Mouse (Mus musculus): ENCODE measurements around the gene Zfp428. TPM values are rescaled to one million over a fixed set of nuclear protein-coding genes. Genes with fewer than 3 reads are reported as not detected.

The Zfp428 gene
- polyA plus RNA-seq, 1 experiment from 2014 or later: 64.2 TPM

DNA sequence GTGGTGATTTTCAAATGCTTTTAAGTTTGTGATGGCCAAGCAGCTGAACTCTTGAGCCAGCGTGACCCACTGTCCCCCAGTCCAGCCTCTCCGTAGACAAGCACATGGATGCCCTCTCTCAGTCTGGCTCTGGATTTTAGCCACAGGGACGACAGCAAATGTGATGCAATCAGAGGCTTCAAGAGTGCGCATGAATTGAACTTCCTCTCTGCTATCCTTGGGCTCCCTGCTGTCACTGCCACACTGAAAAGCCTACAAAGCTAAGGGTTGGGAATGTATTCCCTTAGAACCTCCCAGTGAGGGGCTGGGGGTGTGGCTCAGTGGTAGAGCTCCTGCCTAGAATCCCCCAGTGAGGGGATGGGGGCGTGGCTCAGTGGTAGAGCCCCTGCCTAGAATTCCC, 31.9 kb downstream of the Zfp428 start:
- H3K9ac ChIP-seq: no peak overlapping the region
- H3K4me3 ChIP-seq: no peak overlapping the region
- H3K27ac ChIP-seq: no peak overlapping the region
- peaks cover 34% of the 10 kb centered on the region for H3K36me3 ChIP-seq
- no peak for ATAC-seq (ENCODE audit: low FRiP score, low read depth)
- no peak overlapping the region for H3K4me2 ChIP-seq (replicated peaks)
- WGBS: 81% methylated on average over 5 of the region's 5 CpGs
- peaks cover 7% of the 10 kb centered on the region for H3K27me3 ChIP-seq
- peaks cover 14% of the 10 kb centered on the region for H3K4me1 ChIP-seq
- 0 out of 2 replicates have a peak, but pooled peaks cover 3% of the 10 kb centered on the region for H3K9me3 ChIP-seq

DNA sequence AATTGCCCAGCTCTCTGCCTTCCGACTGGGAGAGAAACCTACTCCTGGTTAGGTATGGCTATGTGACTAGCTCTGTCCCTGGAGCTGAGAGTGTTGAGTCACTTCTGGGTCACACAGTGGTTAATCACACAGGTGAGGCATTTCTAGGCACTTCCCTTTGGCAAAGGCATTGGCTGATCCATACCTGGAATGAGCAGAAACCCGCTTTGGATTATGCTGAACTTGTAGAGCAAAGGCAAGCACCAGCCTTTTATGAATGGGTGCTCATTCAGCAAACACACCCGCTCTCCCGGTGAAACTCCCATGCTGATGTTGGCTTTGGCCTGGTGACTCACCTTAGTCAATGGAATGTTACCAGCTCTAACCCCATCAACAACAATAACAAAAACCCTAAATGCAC, 32.9 kb downstream of the Zfp428 start:
- 94% methylated on average over 4 of the region's 4 CpGs for WGBS
- H3K4me1 ChIP-seq: 0 out of 2 replicates have a peak, but pooled peaks cover 5% of the 10 kb centered on the region
- peaks cover 24% of the 10 kb centered on the region for H3K36me3 ChIP-seq
- no peak for ATAC-seq (ENCODE audit: low FRiP score, low read depth)
- no peak overlapping the region for H3K9ac ChIP-seq
- no peaks in the 10 kb centered on the region for H3K27me3 ChIP-seq
- H3K4me3 ChIP-seq: no peak overlapping the region
- H3K4me2 ChIP-seq (replicated peaks): no peak overlapping the region
- no peak overlapping the region for H3K27ac ChIP-seq
- 0 out of 2 replicates have a peak, but pooled peaks cover 3% of the 10 kb centered on the region for H3K9me3 ChIP-seq

DNA sequence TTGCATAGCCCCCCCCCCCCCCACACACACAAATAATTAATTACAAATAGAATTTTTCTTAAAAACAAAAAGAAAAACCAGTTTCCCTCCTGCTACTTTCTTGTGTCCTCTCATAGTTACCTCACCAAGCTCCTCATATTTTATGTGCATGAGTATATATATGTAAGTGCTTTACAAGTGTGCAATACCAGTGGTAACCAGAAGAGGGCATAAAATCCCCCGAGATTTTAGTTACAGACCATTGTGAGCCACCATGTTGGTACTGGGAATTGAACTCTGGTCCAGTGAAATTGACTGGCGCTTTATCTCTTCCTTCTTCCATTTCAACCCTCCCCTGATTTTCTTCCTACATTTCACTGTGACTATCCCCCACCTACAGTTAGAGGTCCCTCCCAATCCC, 37.7 kb downstream of the Zfp428 start:
- Histone ChIP-seq H3K9me3 (no peaks in the 10 kb centered on the region), H3K4me1 (peaks cover 20% of the 10 kb centered on the region), H3K36me3 (peaks cover 15% of the 10 kb centered on the region), H3K4me3 (no peak overlapping the region), H3K9ac (no peak overlapping the region), H3K27ac (no peak overlapping the region), H3K27me3 (no peaks in the 10 kb centered on the region), H3K4me2 (replicated peaks) (no peak overlapping the region)
- no peak for ATAC-seq (ENCODE audit: low FRiP score, low read depth)
- 77% methylated on average over 2 of the region's 2 CpGs for WGBS

DNA sequence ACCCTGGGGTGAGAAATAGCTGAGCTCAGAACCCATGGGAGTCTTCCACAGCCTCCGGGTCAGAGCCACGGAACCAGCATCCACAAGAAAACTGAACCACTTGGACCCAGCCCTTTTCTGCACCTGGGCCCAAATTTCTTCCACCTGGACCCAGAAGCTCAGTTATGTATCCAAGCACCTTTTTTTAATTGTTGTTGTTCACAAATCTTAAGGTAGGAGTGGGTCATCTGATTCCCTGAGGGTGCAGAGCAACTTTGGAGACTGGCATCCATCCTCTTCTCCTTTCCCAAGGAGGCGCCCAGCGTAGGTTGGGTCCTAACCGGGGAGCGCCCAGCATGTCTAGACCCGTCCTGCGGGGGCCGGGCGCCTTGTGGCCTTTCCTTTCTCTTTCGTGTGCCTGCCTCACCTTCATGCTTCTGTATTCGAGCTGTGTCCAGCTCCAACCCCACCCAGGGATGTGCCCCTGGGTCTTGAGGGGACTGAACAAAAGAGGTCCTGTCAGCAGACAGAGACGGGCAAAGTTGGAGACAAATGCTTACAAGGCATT, 39.3 kb downstream of the Zfp428 start, which contains the start of the genes Pinlyp and Xrcc1:
Gene Pinlyp (minus strand): TSS at position 51 of the 547 bp plus-strand sequence.
Gene Xrcc1 (plus strand): TSS at position 222 of the 547 bp plus-strand sequence.
- Histone ChIP-seq H3K27me3 (no peaks in the 10 kb centered on the region), H3K27ac (peak within 1 kb of the TSS; percentile 79), H3K4me1 (peaks cover 20% of the 10 kb centered on the region), H3K4me3 (peak within 1 kb of the TSS; percentile 77), H3K9me3 (no peaks in the 10 kb centered on the region), H3K9ac (peak within 1 kb of the TSS; percentile 84), H3K4me2 (replicated peaks) (peak within 1 kb of the TSS; percentile 83), H3K36me3 (peaks cover 31% of the 10 kb centered on the region)
- WGBS: 29% methylated on average over 13 of the region's 13 CpGs
- ATAC-seq (ENCODE audit: low FRiP score, low read depth): no peak

DNA sequence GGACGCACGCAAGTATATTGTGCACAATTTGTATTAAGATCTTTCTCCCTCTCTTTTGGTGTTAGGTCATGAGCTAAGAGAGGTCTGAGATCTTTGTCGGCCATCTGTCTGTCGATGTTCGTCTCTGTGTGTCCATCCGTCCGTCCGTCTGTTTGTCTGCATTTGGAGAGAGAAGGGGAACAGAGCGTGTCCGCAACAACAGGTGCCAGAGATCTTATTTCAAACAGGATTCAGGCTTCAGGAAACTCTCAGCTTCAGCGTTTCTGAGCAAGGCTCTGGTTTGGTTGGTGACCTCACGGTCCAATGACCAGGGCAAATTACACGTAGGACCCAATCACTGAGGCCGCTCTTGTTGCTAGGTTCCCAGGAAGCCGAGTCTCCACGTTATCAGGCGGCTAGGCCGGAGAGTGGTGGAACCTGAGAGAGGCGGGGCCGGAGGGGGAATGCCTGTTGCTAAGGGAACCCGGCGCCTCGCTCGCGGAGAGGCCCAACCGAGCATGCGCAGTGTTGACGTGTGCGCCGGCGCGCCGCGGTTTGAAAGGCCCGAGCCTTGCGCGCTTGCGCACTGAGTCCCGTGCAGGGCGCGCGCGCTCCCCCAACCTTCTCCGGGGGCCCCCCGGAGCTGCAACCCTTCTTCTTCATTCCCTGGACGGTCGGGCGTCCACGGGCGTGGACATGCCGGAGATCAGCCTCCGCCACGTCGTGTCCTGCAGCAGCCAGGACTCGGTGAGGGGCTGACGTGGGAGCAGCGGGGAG, 40.0 kb downstream of the Zfp428 start:
- Histone ChIP-seq H3K36me3 (peaks cover 37% of the 10 kb centered on the region), H3K9ac (peak overlapping the region; percentile 84), H3K4me3 (peak overlapping the region; percentile 77), H3K4me2 (replicated peaks) (peak overlapping the region; percentile 83), H3K27me3 (no peaks in the 10 kb centered on the region), H3K4me1 (peaks cover 18% of the 10 kb centered on the region), H3K9me3 (no peaks in the 10 kb centered on the region), H3K27ac (peak overlapping the region; percentile 79)
- WGBS: under 1% methylated on average over 57 of the region's 57 CpGs
- peak; percentile 99 for ATAC-seq (ENCODE audit: low FRiP score, low read depth)

DNA sequence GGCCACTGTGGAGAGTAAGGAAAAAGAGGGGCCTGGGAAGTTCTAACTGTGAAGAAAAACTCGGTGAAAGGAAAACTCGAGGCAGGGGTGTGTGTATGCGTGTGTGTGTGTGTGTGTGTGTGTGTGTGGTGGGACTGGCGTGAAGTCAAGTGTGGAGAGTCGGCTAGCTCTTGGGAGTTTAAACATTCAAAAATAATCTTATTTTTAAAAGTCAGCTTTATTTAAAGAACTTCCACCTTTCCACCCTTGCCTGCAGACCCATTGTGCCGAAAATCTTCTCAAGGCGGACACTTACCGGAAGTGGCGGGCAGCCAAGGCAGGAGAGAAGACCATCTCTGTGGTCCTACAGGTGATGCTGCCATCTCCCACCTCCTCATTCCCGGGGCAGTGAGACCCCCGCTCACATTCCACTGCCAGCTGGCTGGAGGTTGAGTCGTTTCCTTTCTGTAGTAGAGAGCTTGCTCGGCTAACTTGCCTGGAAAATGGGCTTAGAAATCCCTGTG, 40.8 kb downstream of the Zfp428 start:
- ATAC-seq (ENCODE audit: low FRiP score, low read depth): no peak
- H3K4me3 ChIP-seq: peak overlapping the region; percentile 77
- no peaks in the 10 kb centered on the region for H3K27me3 ChIP-seq
- peaks cover 18% of the 10 kb centered on the region for H3K4me1 ChIP-seq
- peaks cover 45% of the 10 kb centered on the region for H3K36me3 ChIP-seq
- H3K9me3 ChIP-seq: no peaks in the 10 kb centered on the region
- H3K4me2 ChIP-seq (replicated peaks): peak overlapping the region; percentile 83
- WGBS: 24% methylated on average over 13 of the region's 13 CpGs
- H3K27ac ChIP-seq: peak overlapping the region; percentile 79
- peak overlapping the region; percentile 84 for H3K9ac ChIP-seq

DNA sequence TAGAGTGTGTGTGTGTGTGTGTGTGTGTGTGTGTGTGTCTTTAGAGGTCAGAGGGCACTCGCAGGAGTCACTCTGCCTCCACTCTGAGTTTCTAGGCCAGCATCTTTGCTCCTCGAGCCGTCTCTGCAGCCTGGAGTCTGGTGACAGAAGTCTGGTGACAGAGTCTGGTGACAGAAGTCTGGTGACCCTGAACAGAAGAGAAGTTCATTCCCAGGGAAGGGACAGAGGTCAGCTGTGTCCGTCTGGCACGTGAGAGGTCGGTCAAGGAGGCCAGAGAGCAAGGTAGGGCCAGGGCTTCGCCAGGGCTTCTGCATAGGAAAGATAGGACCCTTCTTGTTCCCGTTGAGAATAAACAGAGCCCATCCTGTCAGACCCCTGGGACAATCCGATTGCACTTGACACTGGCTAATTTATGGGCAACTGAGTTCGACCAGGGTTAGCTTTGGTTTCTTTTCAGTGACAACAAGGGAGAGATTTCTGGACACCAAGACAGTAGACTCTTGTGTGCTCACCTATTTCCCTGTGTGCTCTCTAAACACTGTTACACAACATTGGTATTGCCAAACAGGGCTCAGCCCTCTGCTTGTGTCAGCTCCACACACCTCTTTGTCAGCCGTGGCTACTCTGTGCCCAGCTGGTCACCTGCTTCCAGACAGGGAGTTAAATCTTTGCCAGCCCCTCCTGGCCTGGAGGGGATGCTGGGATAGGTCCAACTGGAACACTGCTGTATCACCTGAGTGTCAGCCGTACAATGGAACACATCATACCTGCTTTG, 45.4 kb downstream of the Zfp428 start:
- Histone ChIP-seq H3K4me3 (no peak overlapping the region), H3K27me3 (no peaks in the 10 kb centered on the region), H3K4me2 (replicated peaks) (no peak overlapping the region), H3K27ac (no peak overlapping the region), H3K36me3 (peaks cover 82% of the 10 kb centered on the region), H3K9me3 (no peaks in the 10 kb centered on the region), H3K9ac (no peak overlapping the region), H3K4me1 (peaks cover 11% of the 10 kb centered on the region)
- 92% methylated on average over 12 of the region's 12 CpGs for WGBS
- no peak for ATAC-seq (ENCODE audit: low FRiP score, low read depth)

DNA sequence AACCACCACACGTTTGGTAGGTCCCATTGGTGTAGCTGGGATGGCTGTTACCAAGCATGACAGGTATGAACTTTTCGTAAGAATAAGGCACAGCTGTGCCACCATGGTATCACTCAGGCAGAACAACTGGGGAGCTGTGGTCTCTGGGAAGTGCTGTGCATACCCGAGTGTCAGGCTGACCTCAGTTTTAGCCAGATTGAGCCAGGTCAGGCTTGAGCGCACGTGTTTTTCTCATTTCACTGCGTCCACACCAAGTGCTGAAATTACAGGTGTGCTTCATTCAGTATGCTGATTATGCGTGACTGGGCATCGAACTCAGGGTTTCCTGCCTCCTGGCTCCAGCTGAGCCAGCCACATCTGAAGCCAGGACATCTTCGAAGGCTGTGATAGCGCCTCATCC, 49.0 kb downstream of the Zfp428 start:
- no peaks in the 10 kb centered on the region for H3K9me3 ChIP-seq
- 92% methylated on average over 10 of the region's 10 CpGs for WGBS
- H3K27ac ChIP-seq: no peak overlapping the region
- H3K4me1 ChIP-seq: no peaks in the 10 kb centered on the region
- no peak overlapping the region for H3K4me2 ChIP-seq (replicated peaks)
- no peaks in the 10 kb centered on the region for H3K27me3 ChIP-seq
- peaks cover 82% of the 10 kb centered on the region for H3K36me3 ChIP-seq
- H3K9ac ChIP-seq: no peak overlapping the region
- no peak overlapping the region for H3K4me3 ChIP-seq
- no peak for ATAC-seq (ENCODE audit: low FRiP score, low read depth)

DNA sequence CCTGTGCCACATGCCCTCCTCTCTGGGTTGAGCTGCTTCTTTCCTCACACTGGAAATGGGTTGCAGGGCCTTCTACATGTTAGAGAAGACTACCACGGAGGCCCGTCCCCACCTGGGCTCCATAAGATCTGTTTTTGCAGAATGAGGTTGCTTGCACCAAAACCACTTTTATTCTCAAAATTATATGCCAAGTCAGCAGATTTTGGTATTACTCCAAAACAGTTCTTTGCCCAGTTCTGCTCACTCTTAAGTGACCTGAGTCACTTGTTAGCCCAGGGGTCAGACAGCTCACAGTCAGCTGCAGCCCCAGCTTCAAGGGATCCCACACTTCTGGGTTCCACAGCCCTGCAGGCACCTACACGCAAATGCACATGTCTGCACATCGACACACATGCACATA, 54.6 kb downstream of the Zfp428 start:
- no peak for ATAC-seq (ENCODE audit: low FRiP score, low read depth)
- no peaks in the 10 kb centered on the region for H3K27me3 ChIP-seq
- no peak overlapping the region for H3K4me2 ChIP-seq (replicated peaks)
- H3K36me3 ChIP-seq: peaks cover 72% of the 10 kb centered on the region
- H3K9me3 ChIP-seq: no peaks in the 10 kb centered on the region
- 86% methylated on average over 4 of the region's 4 CpGs for WGBS
- no peak overlapping the region for H3K27ac ChIP-seq
- no peak overlapping the region for H3K9ac ChIP-seq
- H3K4me1 ChIP-seq: no peaks in the 10 kb centered on the region
- H3K4me3 ChIP-seq: no peak overlapping the region

DNA sequence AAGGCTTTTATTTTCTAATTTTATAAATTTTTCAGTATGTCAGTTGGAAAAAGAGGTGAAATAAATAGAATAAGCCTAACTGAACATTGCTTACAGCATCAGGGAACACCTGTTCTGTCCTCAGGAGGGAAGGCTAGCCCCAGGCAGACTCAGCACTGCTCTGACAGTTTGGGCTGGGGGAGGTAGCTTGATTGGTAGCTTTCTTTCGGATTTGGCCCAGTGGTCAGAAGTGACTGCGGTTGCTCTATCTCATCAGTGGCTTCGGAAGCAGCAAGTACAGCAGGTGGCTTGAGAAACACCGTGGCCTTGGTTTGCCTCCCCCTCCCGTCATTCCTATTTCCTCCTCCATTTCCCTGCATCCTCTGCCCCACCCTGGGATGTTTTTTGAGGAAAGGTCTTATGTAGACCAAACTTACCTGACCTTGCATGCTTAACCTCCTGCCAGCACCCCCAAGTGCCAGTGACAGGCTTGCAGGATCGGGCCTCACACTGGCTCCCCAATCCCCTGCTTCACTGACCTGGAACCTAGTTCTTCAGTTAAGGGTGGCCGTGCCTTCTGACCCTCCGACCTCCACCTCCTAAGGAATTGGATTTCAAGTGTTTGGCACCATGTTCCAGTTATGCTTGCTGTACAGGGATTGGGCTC, 56.5 kb downstream of the Zfp428 start:
- Histone ChIP-seq H3K36me3 (peaks cover 80% of the 10 kb centered on the region), H3K4me1 (no peaks in the 10 kb centered on the region), H3K27ac (no peak overlapping the region), H3K27me3 (no peaks in the 10 kb centered on the region), H3K9me3 (no peaks in the 10 kb centered on the region), H3K9ac (no peak overlapping the region), H3K4me2 (replicated peaks) (no peak overlapping the region), H3K4me3 (no peak overlapping the region)
- ATAC-seq (ENCODE audit: low FRiP score, low read depth): no peak
- 89% methylated on average over 8 of the region's 8 CpGs for WGBS

DNA sequence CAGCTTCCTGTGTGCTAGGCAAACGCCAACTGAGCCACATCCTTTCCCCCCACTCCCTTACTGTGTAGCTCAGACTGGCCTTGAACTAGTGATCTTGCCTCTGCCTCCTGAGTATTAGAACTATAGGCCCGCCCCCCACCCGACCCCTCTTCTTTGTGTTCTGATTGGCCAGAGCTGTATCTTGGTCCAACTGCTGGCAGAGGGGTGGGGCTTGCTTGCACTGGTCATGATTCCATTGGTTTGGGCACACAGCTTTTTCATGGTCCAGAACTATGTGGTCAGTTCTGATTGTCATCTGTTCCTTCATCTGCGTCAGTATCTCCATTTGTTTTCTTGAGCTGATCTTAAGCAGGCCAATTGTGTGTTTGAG, 57.0 kb downstream of the Zfp428 start:
- Histone ChIP-seq H3K27me3 (no peaks in the 10 kb centered on the region), H3K4me2 (replicated peaks) (no peak overlapping the region), H3K27ac (no peak overlapping the region), H3K36me3 (peaks cover 84% of the 10 kb centered on the region), H3K9ac (no peak overlapping the region), H3K9me3 (no peaks in the 10 kb centered on the region), H3K4me1 (no peaks in the 10 kb centered on the region), H3K4me3 (no peak overlapping the region)
- WGBS: 89% methylated on average over 4 of the region's 4 CpGs
- ATAC-seq (ENCODE audit: low FRiP score, low read depth): no peak
